Mouse (Mus musculus) gastrocnemius, postnatal 14 days (tissue): ENCODE data around the gene Itfg2. TPM values are rescaled to one million over a fixed set of nuclear protein-coding genes. Genes with fewer than 3 reads are reported as not detected.

Experiments
- total RNA-seq, 2 experiments: library from RNA; stranded (reverse); gene quantifications; 2 replicates each; pipeline ENCODE4 v1.2.3; 2021

The Itfg2 gene
- total RNA-seq, 2 experiments from 2014 or later = 18.1 to 19.9 TPM

Other genes starting within 250 kb of the Itfg2 start
- 10 to 100 TPM; 10.9 to 11.0 TPM for gene Tead4, start 124.1 kb downstream of the Itfg2 start, total RNA-seq
- 10 to 100 TPM in 1 of 2 experiments, 1 to 10 TPM in 1; 6.6 to 10.2 TPM for gene Tulp3, start 69.1 kb downstream of the Itfg2 start, total RNA-seq
- gene Rhno1, start 62.0 kb downstream of the Itfg2 start, total RNA-seq = 1 to 10 TPM; 9.0 to 9.7 TPM
- gene Foxm1, start 62.0 kb downstream of the Itfg2 start, total RNA-seq = 1 to 10 TPM; 4.1 to 4.4 TPM
- gene Tex52, start 49.5 kb downstream of the Itfg2 start, total RNA-seq = not detected
- gene Gm44596, start 49.4 kb downstream of the Itfg2 start, total RNA-seq = not detected
- 1 to 10 TPM; 3.0 to 3.4 TPM for gene Nrip2, start 25.6 kb downstream of the Itfg2 start, total RNA-seq
- gene Fkbp4, start 13.7 kb upstream of the Itfg2 start, total RNA-seq = 10 to 100 TPM; 80.7 to 92.8 TPM
- not detected for gene Pzp, start 101.8 kb upstream of the Itfg2 start, total RNA-seq
- gene A2ml1, start 156.7 kb upstream of the Itfg2 start, total RNA-seq = not detected
- not detected for gene Klrb1a, start 198.6 kb upstream of the Itfg2 start, total RNA-seq
- not detected for gene Clec2h, start 237.5 kb upstream of the Itfg2 start, total RNA-seq